Mouse (Mus musculus): Measurements from ENCODE around the gene 4930518I15Rik. TPM values are rescaled to one million over a fixed set of nuclear protein-coding genes. Genes with fewer than 3 reads are reported as not detected.

The 4930518I15Rik gene
- polyA plus RNA-seq (2012) = 0.05 and 0.08 TPM in 2 replicates

DNA sequence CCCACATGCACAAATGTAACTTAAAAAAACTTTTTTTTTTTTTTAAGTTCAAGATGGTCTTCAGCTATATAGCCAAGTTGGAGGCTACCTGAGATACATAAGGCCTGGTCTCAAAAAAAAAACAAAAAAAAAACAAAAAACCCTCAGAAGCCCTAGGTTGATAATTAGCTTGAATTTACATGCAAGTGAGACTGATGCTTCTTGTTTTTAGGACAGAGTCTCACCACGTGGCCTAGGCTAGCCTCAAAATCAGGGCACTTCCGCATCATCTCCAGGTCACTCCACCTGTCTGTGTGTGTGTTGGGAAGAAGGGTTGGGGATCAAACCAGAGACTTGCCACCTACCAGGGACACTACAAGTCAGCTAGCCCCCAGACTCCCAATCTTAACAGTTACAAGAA, at the start of gene 4930518I15Rik:
Gene 4930518I15Rik (minus strand): TSS at position 112 of the 400 bp plus-strand sequence.
- no peak for TF ChIP-seq GATA1 (IDR thresholded peaks at IDR 0.05; ENCODE audit: low read length)

- no peak for TF ChIP-seq GATA1 (IDR thresholded peaks at IDR 0.05; ENCODE audit: low read length)
Measured at GRCm38 (mm10) chr2:156904976-156905717, 47.4 kb upstream of the 4930518I15Rik start.

DNA sequence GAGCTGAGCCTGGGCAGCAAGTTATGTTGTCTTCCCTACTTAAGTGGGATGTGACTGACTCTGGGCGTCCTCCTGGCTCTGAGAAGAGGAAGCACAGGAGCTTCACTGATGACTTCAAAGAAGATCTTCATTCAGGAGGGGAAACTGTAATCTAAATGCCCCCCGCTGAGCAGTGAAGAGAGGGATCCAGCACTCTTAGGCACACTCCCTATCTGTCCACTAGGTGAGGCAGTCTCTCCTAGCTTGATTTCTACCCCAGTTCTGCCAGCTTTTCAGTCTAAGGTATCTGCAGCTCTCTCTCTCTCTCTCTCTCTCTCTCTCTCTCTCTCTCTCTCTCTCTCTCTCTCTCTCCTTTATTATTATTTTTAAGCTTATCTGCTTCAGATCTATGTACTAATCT, 45.6 kb upstream of the 4930518I15Rik start:
- no peak for TF ChIP-seq GATA1 (IDR thresholded peaks at IDR 0.05; ENCODE audit: low read length)

DNA sequence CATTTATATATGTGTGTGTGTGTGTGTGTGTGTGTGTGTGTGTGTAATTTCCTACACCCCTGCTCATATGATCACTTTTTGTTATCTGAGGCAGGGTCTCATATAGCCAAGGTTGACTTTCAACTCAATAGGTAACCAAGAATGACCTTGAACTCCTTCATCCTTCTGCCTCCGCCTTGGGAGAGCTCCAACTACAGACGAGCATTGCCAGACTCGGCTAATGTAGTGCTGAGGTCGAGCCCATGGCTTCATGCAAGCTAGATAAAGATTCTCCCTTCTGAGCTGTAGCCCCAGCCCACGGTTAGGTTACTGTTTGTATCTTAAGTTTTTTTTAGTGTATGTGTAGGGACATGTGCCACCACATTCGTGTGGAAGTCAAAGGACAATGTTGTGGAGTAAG, 44.1 kb upstream of the 4930518I15Rik start:
- no peak for TF ChIP-seq GATA1 (IDR thresholded peaks at IDR 0.05; ENCODE audit: low read length)

DNA sequence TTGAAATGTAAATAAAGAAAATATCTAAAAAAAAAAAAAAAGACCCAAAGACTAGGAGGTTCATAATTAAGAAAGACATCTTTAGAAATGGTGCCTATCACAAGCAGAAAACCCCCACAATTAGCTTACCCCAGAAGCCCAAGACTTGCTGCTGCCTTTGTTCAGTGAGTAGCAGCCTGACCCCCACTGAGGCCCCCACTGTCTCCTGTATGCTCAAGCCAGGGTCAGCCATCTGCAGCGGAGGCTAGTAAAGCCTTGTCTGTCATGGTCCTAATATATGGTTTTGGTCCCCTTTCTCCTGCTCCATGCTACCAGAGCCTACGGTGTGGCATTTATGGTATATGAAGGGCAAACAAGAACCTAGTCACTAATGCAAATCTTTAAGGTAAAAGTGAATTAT, 43.6 kb upstream of the 4930518I15Rik start:
- TF ChIP-seq GATA1 (IDR thresholded peaks at IDR 0.05; ENCODE audit: low read length) = no peak

DNA sequence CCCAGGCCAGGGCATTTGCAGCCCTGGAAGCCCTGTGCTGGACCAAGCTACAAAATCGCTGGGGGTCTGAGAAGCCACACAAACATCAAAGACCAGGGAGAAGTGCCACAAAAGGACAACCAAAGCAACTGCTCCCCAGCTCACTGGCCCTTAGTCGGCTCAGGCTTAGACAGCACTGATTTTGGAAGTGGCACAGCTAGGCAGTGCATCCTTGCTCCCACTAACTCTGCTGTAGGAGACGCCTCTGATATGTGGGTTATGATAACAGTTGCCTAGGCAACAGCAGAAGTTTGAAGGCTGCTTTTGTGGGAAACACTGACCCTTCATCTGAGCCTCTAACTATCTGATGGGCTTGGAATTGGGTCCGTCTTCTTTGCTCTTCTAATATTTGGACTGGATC, 41.4 kb upstream of the 4930518I15Rik start:
- TF ChIP-seq GATA1 (IDR thresholded peaks at IDR 0.05; ENCODE audit: low read length) = no peak

DNA sequence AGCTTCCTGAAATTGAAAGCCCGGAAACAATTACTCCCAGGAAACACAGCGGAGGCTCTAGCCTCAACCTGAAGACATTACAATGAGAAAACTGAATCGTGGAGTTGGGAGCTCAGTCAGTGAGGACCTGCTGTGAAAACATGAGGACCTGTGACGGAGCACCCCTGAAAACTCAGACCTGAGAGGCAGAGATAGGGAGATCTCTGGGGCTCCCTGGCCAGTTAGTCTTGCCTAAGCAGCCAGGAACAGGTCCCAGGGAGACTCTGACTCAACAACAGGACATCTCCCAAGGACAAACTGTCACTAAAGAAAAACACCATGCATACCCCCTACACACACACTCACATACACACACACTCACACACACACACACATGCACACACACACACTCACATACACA, 40.6 kb upstream of the 4930518I15Rik start:
- no peak for TF ChIP-seq GATA1 (IDR thresholded peaks at IDR 0.05; ENCODE audit: low read length)

DNA sequence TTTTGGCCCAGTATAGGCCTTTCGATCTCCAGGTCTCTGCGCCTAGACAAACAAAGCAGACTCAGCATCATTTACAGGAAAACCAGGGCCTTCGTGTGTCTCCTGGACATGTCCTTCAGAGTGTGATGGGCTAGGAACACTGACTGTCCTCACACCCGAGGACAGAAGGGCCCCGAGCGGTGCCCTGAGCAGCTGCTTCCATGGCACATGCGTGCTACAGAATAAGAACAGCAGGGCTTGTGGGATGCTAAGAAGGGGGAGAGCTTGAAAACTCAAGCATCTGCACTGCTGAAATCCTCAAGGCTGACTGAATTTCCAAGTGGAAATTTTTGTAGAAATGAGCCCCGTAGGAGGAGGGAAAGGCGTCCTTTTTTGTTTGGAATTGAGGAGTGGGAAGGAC, 39.3 kb upstream of the 4930518I15Rik start:
- TF ChIP-seq GATA1 (IDR thresholded peaks at IDR 0.05; ENCODE audit: low read length) = no peak

GRCm38 (mm10) chr2:156896384-156896914, 38.7 kb upstream of the 4930518I15Rik start:
- no peak for TF ChIP-seq GATA1 (IDR thresholded peaks at IDR 0.05; ENCODE audit: low read length)

GRCm38 (mm10) chr2:156894496-156895265, 36.9 kb upstream of the 4930518I15Rik start:
- TF ChIP-seq GATA1 (IDR thresholded peaks at IDR 0.05; ENCODE audit: low read length) = no peak

- no peak for TF ChIP-seq GATA1 (IDR thresholded peaks at IDR 0.05; ENCODE audit: low read length)
Measured at GRCm38 (mm10) chr2:156892821-156893220, 35.1 kb upstream of the 4930518I15Rik start.

DNA sequence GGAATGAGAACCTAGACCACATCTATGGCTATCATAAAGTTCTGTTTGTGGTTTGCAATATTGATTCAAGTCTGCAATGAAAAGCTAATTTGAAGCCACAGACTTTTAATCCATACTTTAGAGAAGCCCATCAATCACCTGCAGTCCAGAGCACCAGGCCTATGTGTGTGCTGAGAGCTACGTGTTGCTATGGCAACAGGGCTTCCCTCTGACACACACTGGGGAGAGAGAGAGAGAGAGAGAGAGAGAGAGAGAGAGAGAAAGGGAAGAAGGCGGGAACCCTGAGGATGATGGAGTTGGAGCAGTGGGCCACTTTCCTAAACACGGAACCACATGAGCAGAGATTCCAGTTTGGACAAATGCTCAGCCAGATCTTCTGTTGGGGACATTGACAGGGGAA, 34.5 kb upstream of the 4930518I15Rik start:
- TF ChIP-seq GATA1 (IDR thresholded peaks at IDR 0.05; ENCODE audit: low read length) = no peak

DNA sequence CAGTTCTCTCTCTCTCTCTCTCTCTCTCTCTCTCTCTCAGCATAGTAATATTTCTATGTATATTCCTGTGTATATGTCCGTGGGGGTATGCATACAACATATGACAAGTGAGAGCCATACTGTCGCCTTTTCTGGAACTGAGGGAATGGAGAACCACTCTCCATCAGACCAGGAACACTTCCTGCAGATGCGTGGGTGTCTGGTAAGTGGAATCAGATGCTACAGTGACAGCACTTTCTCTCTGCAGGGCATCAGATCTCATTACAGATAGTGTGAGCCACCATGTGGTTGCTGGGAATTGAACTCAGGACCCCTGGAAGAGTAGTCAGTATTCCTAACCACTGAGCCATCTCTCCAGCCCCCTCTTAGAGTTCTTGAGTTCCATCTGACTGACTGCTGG, 30.7 kb upstream of the 4930518I15Rik start:
- no peak for TF ChIP-seq GATA1 (IDR thresholded peaks at IDR 0.05; ENCODE audit: low read length)

GRCm38 (mm10) chr2:156887017-156887416, 29.3 kb upstream of the 4930518I15Rik start, which contains the start of gene Sla2:
Gene Sla2, minus strand, starts transcription at chr2:156887192.
- no peak for TF ChIP-seq GATA1 (IDR thresholded peaks at IDR 0.05; ENCODE audit: low read length)

DNA sequence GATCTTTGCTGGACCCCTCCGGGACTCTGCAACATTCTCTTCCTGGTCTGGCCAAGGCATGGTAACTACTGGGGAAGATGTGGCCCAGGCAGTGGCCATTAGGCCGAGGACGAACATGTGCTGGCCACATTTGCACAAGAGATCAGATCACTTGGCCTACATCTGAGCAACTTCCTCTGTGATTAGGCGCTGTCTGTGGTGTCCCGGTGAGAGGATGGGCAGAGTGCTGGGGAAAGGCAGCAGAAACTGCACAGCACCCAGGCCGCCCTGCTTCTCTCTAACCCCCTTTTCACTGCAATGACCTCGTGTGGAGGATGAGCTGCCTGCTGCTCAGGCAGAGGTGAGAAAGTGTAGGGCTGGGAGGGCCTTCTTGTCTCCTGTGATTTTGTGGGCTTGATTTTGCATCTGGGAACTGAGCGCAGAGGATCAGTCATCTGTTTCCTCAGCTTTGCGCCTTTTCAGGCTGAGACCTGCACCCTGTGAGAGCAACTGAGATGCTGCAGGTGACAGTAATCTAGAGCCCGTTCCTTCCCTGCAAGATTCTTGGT, 28.4 kb upstream of the 4930518I15Rik start:
- TF ChIP-seq GATA1 (IDR thresholded peaks at IDR 0.05; ENCODE audit: low read length) = no peak

All from G1E-ER4 (cell line).